Mouse (Mus musculus): Measurements from ENCODE around the gene Prss23. TPM values are rescaled to one million over a fixed set of nuclear protein-coding genes. Genes with fewer than 3 reads are reported as not detected.

Gene Prss23
- polyA plus RNA-seq, 1 experiment from 2014 or later = 27.4 TPM

GRCm38 (mm10) chr7:89554068-89554467, 27.1 kb upstream of the Prss23 start:
- H3K9me3 ChIP-seq (replicated peaks) = no peaks in the 10 kb centered on the region
- 0 out of 2 replicates have a peak, but pooled peaks cover under 1% of the 10 kb centered on the region for H3K4me1 ChIP-seq (replicated peaks)
- no peak for ATAC-seq (replicated peaks; ENCODE audit: insufficient number of reproducible peaks, insufficient read depth, low FRiP score, low read depth)
- no peaks in the 10 kb centered on the region for H3K36me3 ChIP-seq
- H3K4me3 ChIP-seq = no peak overlapping the region
- H3K27ac ChIP-seq = no peak overlapping the region
- no peaks in the 10 kb centered on the region for H3K27me3 ChIP-seq
- H3K4me2 ChIP-seq = no peak overlapping the region
- H3K9ac ChIP-seq = no peak overlapping the region
- 63% methylated on average over 1 of the region's 1 CpGs for WGBS

DNA sequence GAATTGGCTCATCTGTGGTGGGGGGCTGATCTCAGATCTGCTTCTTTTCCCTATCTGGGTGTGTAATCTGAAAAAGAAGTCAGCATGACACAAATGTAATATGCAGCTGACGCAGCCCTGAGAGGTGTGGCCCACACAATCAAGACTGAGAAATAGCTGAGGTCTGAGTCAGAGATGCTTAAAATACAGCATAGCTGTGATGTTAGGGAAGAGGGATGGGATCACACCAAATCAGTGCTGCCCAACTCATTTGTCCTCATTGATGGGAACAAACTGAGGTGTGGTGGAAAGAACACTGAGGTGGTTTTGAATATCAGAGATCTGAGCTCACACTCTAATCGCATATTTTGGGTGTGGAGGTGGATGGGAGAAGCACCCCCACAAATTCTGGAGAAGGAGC, 14.0 kb upstream of the Prss23 start:
- Histone ChIP-seq H3K27me3 (no peaks in the 10 kb centered on the region), H3K36me3 (no peaks in the 10 kb centered on the region), H3K9ac (no peak overlapping the region), H3K9me3 (replicated peaks) (no peaks in the 10 kb centered on the region), H3K27ac (no peak overlapping the region), H3K4me2 (no peak overlapping the region), H3K4me1 (replicated peaks) (peaks cover 11% of the 10 kb centered on the region), H3K4me3 (no peak overlapping the region)
- WGBS = 62% methylated on average over 2 of the region's 2 CpGs
- ATAC-seq (replicated peaks; ENCODE audit: insufficient number of reproducible peaks, insufficient read depth, low FRiP score, low read depth) = no peak

- H3K4me1 ChIP-seq (replicated peaks) = peaks cover 11% of the 10 kb centered on the region
- ATAC-seq (replicated peaks; ENCODE audit: insufficient number of reproducible peaks, insufficient read depth, low FRiP score, low read depth) = no peak
- no peak overlapping the region for H3K4me2 ChIP-seq
- H3K4me3 ChIP-seq = no peak overlapping the region
- H3K9me3 ChIP-seq (replicated peaks) = no peaks in the 10 kb centered on the region
- H3K36me3 ChIP-seq = no peaks in the 10 kb centered on the region
- H3K27me3 ChIP-seq = no peaks in the 10 kb centered on the region
- no peak overlapping the region for H3K27ac ChIP-seq
- no peak overlapping the region for H3K9ac ChIP-seq
- 67% methylated on average over 6 of the region's 6 CpGs for WGBS
These were observed 12.4 kb upstream of the Prss23 start for GRCm38 (mm10) chr7:89539391-89539790.

DNA sequence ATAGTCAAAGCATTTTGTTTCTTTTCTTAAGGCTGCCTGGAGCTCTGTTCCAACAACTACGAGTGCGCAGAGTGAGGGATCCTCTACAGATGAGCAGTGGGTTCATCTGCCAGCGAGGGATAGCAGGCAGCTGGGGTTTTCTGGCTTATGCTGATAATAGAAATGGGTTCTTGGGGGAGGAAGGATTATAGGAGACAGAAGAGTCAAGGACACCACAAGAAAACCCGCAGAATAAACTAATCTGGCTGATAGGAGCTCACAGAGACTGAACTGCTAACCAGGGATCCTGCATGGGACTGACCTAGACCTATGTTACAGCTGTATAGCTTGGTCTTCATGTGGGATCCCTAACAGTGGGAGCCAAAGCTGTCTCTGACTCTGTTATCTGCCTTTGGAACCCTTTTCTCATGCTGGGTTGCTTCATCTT, 456 bp upstream of the Prss23 start:
- Histone ChIP-seq H3K9ac (no peak overlapping the region), H3K4me1 (replicated peaks) (peaks cover 6% of the 10 kb centered on the region), H3K4me2 (no peak overlapping the region), H3K9me3 (replicated peaks) (no peaks in the 10 kb centered on the region), H3K4me3 (no peak overlapping the region), H3K27ac (no peak overlapping the region), H3K27me3 (no peaks in the 10 kb centered on the region), H3K36me3 (no peaks in the 10 kb centered on the region)
- ATAC-seq (replicated peaks; ENCODE audit: insufficient number of reproducible peaks, insufficient read depth, low FRiP score, low read depth) = no peak
- WGBS = 74% methylated on average over 4 of the region's 4 CpGs

- 87% methylated on average over 4 of the region's 4 CpGs for WGBS
These were observed 3.2 kb downstream of the Prss23 start for GRCm38 (mm10) chr7:89523816-89524215.

DNA sequence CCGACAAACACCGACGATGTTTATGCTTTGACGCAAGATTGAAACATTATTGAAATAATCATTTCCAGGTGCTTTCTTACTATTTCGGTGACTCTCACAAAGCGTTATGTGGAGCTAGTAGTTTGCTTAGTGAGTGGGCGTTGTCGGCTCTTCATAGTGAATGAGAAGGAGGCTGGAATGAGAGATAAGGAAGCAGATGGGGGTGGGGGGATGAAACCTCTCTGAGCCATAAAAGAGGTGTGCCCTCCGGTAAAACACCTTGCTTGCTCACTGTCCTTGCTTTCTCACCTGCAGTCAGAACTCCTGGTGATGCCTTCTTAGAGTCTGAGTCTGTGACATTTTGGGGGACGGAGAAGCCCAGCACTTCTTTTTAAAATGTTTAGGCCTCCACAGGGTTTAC, 4.8 kb downstream of the Prss23 start:
- Histone ChIP-seq H3K9ac (no peak overlapping the region), H3K27me3 (no peaks in the 10 kb centered on the region), H3K4me3 (no peak overlapping the region), H3K27ac (no peak overlapping the region), H3K4me2 (peak overlapping the region; percentile 46), H3K36me3 (no peaks in the 10 kb centered on the region), H3K4me1 (replicated peaks) (peaks cover 14% of the 10 kb centered on the region), H3K9me3 (replicated peaks) (no peaks in the 10 kb centered on the region)
- WGBS = 20% methylated on average over 10 of the region's 10 CpGs
- no peak for ATAC-seq (replicated peaks; ENCODE audit: insufficient number of reproducible peaks, insufficient read depth, low FRiP score, low read depth)

More at GRCm38 (mm10) chr7:89523816-89524215, 3.2 kb downstream of the Prss23 start:
- no peak overlapping the region for H3K27ac ChIP-seq
- no peaks in the 10 kb centered on the region for H3K9me3 ChIP-seq (replicated peaks)
- H3K27me3 ChIP-seq = no peaks in the 10 kb centered on the region
- ATAC-seq (replicated peaks; ENCODE audit: insufficient number of reproducible peaks, insufficient read depth, low FRiP score, low read depth) = no peak
- H3K9ac ChIP-seq = no peak overlapping the region
- H3K4me1 ChIP-seq (replicated peaks) = peaks cover 14% of the 10 kb centered on the region
- H3K36me3 ChIP-seq = no peaks in the 10 kb centered on the region
- no peak overlapping the region for H3K4me3 ChIP-seq
- no peak overlapping the region for H3K4me2 ChIP-seq

GRCm38 (mm10) chr7:89517460-89518390, 9.3 kb downstream of the Prss23 start:
- peak; percentile 83 for ATAC-seq (replicated peaks; ENCODE audit: insufficient number of reproducible peaks, insufficient read depth, low FRiP score, low read depth)

DNA sequence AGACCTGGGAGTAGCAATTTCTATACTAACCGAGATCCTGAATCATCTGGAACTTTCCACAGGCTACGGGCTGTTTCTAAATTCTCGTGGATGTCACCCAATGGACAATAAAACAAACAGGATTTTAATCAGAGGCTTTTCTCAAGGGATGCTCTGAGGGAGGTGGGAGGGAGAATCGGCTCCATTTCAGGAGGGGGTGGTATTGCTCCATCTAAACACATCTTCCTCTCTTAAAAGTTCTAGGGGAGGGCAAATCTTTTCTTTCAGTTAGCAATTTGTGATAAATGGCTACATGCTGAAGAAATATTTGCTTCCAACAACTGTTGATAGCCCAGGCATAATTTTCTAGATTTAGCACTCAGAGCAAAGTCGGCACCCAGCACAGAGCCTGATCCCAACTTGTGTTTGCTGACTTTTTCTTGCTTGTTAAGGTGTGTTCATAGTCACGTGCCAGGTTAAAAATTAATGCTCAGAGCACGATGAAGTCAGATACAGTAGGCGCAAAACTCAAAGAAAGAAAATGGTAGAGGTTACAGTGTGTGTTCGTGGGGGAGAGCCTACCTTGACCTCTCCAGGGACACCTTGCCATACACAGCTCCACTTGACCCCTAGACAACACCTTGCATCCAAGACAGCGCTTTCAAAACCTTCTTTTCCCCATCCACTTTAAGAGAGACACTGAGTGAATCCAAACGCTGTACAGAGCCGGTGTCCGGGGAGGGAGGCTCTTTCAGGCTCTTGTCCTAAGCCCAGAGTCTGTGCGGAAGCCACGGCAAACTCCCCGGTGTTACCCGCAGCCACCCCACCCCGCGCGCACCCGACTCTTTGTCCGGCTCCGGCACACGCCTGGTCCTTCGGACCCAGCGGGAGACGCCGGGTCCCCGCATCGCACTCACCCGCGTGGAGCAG, 10.2 kb downstream of the Prss23 start:
- 8% methylated on average over 32 of the region's 32 CpGs for WGBS
- H3K9ac ChIP-seq = peak overlapping the region; percentile 70

More at GRCm38 (mm10) chr7:89517460-89518390, 9.3 kb downstream of the Prss23 start:
- peak overlapping the region; percentile 97 for H3K4me2 ChIP-seq
- peak overlapping the region; percentile 70 for H3K9ac ChIP-seq
- peak overlapping the region; percentile 54 for H3K27ac ChIP-seq
- under 1% methylated on average over 48 of the region's 61 CpGs for WGBS
- no peaks in the 10 kb centered on the region for H3K36me3 ChIP-seq
- no peaks in the 10 kb centered on the region for H3K9me3 ChIP-seq (replicated peaks)
- H3K4me3 ChIP-seq = peak overlapping the region; percentile 71
- H3K4me1 ChIP-seq (replicated peaks) = peaks cover 14% of the 10 kb centered on the region
- 0 out of 2 replicates have a peak, but pooled peaks cover 5% of the 10 kb centered on the region for H3K27me3 ChIP-seq

GRCm38 (mm10) chr7:89511921-89512514, 15.0 kb downstream of the Prss23 start:
- Histone ChIP-seq H3K9ac (no peak overlapping the region), H3K27ac (no peak overlapping the region), H3K4me2 (no peak overlapping the region), H3K4me1 (replicated peaks) (peaks cover 5% of the 10 kb centered on the region), H3K36me3 (no peaks in the 10 kb centered on the region), H3K4me3 (no peak overlapping the region), H3K27me3 (0 out of 2 replicates have a peak, but pooled peaks cover 5% of the 10 kb centered on the region), H3K9me3 (replicated peaks) (no peaks in the 10 kb centered on the region)
- WGBS = 73% methylated on average over 4 of the region's 4 CpGs
- ATAC-seq (replicated peaks; ENCODE audit: insufficient number of reproducible peaks, insufficient read depth, low FRiP score, low read depth) = no peak

More for the DNA sequence above, 10.2 kb downstream of the Prss23 start:
- Histone ChIP-seq H3K27me3 (0 out of 2 replicates have a peak, but pooled peaks cover 5% of the 10 kb centered on the region), H3K36me3 (no peaks in the 10 kb centered on the region), H3K4me2 (peak overlapping the region; percentile 97), H3K4me3 (peak overlapping the region; percentile 71), H3K4me1 (replicated peaks) (peaks cover 7% of the 10 kb centered on the region), H3K27ac (peak overlapping the region; percentile 54), H3K9me3 (replicated peaks) (no peaks in the 10 kb centered on the region)
- ATAC-seq (replicated peaks; ENCODE audit: insufficient number of reproducible peaks, insufficient read depth, low FRiP score, low read depth) = no peak; the same call in 1 of the 2 replicates

GRCm38 (mm10) chr7:89508672-89509071, 18.3 kb downstream of the Prss23 start:
- no peak overlapping the region for H3K9ac ChIP-seq
- H3K4me3 ChIP-seq = no peak overlapping the region
- no peak overlapping the region for H3K4me2 ChIP-seq
- H3K27me3 ChIP-seq = no peaks in the 10 kb centered on the region
- no peaks in the 10 kb centered on the region for H3K4me1 ChIP-seq (replicated peaks)
- no peaks in the 10 kb centered on the region for H3K9me3 ChIP-seq (replicated peaks)
- H3K27ac ChIP-seq = no peak overlapping the region
- no peak for ATAC-seq (replicated peaks; ENCODE audit: insufficient number of reproducible peaks, insufficient read depth, low FRiP score, low read depth)
- WGBS = 75% methylated on average over 4 of the region's 4 CpGs
- no peaks in the 10 kb centered on the region for H3K36me3 ChIP-seq
